Mouse (Mus musculus) kidney, adult 2 months (tissue): Measurements from ENCODE around the gene Oprl1. TPM values are rescaled to one million over a fixed set of nuclear protein-coding genes. Genes with fewer than 3 reads are reported as not detected.
A peak's percentile ranks its signal among the peaks of the same experiment; 100 is the strongest.

Experiments used
- DNase-seq: peaks from one replicate; pipeline ENCODE4 v3.0.0; 2021
- H3K27ac ChIP-seq: fragments of 200-500 bp; 2 replicates; pipeline ENCODE4 v1.5.1; 2012; ENCODE audit warnings: low read depth, low read length, control low read depth, inconsistent platforms; ENCODE audit not compliant: insufficient read depth
- H3K27me3 ChIP-seq: fragments of 200-500 bp; replicated peaks from 2 replicates; pipeline ENCODE4 v1.6.1; 2012; ENCODE audit warnings: mild to moderate bottlenecking, moderate library complexity, low read length, inconsistent platforms; ENCODE audit not compliant: control insufficient read depth, insufficient read depth
- H3K36me3 ChIP-seq: fragments of 200-500 bp; 2 replicates; pipeline ENCODE4 v1.6.1; 2012; ENCODE audit warnings: mild to moderate bottlenecking, moderate library complexity, low read length, inconsistent platforms; ENCODE audit not compliant: control insufficient read depth, insufficient read depth
- H3K4me1 ChIP-seq: fragments of 200-500 bp; 2 replicates; pipeline ENCODE4 v1.6.1; 2011; ENCODE audit warnings: low read length; ENCODE audit not compliant: control insufficient read depth, insufficient read depth
- H3K4me3 ChIP-seq: fragments of 200-500 bp; 2 replicates; pipeline ENCODE4 v1.5.1; 2011; ENCODE audit warnings: mild to moderate bottlenecking, low read depth, low read length, control low read depth; ENCODE audit not compliant: insufficient read depth
- CTCF ChIP-seq: fragments of 200-500 bp; conservative IDR thresholded peaks from 2 replicates; pipeline ENCODE4 v1.5.1; 2011; ENCODE audit warnings: low read depth, mild to moderate bottlenecking, control low read depth, low read length, moderate library complexity, mixed read lengths; ENCODE audit not compliant: insufficient read depth, insufficient read length
- POLR2A ChIP-seq: fragments of 200-500 bp; IDR thresholded peaks from one replicate; pipeline ENCODE4 v1.6.1; 2011; ENCODE audit warnings: low read depth, low read length, control low read depth
- WGBS: fragments of 180-500 bp; shearing (Covaris S2); methylation state at CpG from one replicate; pipeline ENCODE4 v1.1.7; 2018; 5-methylcytosine and 5-hydroxymethylcytosine counted together
- polyA plus RNA-seq: library from polyadenylated mRNA; depleted of rRNA; stranded (reverse); fragments of >200 nt; gene quantifications from 2 replicates; pipeline ENCODE4 v1.2.3, GENCODE M21; 2012

The Oprl1 gene
- polyA plus RNA-seq, 1 experiment: 0.27 TPM

DNA sequence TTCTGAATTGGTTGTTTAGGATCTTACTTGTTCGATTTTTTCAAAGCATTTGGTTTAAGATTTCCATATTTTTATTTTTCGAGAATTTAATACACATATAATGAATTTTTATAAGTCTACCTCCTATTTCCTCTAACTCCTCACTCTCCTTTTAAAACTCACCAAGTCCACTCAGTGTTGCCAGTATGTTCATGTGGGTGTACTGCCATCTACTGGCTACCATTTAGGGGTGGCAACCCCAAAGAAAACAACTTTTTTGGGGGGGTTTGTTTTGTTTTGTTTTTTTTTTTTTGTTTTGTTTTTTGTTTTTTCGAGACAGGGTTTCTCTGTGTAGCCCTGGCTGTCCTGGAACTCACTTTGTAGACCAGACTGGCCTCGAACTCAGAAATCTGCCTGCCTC lies 8.1 kb upstream of the Oprl1 start:
- peak; percentile 20 for DNase-seq
- H3K4me3 ChIP-seq: no peak overlapping the region
- H3K27me3 ChIP-seq: no peaks in the 10 kb centered on the region
- H3K27ac ChIP-seq: no peak overlapping the region
- TF ChIP-seq CTCF (no peak), POLR2A (no peak)
- 41% methylated on average over 4 of the region's 4 CpGs for WGBS
- H3K36me3 ChIP-seq: no peaks in the 10 kb centered on the region
- no peaks in the 10 kb centered on the region for H3K4me1 ChIP-seq

DNA sequence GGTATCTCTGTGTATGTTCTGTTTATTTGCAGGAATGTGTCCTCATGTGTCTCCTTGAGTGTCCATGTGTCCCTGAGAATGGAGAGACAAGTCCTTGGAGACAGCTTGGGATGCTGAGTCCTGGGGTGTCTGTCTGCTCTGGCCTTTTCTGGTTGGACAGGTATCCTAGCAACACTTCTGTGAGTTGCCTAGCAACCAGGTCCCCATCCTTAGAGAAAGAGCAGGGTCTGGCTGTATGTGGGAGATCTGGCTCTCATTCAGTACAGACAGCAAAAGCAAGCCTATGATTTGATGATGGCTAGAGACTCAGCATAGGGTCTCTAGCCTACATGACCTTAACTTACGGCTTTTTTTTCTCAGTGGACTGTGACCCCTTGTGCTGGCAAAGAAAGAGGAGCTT lies 1.1 kb upstream of the Oprl1 start:
- Histone ChIP-seq H3K27me3 (no peaks in the 10 kb centered on the region), H3K27ac (no peak overlapping the region), H3K36me3 (no peaks in the 10 kb centered on the region), H3K4me3 (no peak overlapping the region), H3K4me1 (no peaks in the 10 kb centered on the region)
- DNase-seq: no peak
- TF ChIP-seq CTCF: no peak
- TF ChIP-seq POLR2A: no peak
- WGBS: 86% methylated on average over 1 of the region's 1 CpGs

DNA sequence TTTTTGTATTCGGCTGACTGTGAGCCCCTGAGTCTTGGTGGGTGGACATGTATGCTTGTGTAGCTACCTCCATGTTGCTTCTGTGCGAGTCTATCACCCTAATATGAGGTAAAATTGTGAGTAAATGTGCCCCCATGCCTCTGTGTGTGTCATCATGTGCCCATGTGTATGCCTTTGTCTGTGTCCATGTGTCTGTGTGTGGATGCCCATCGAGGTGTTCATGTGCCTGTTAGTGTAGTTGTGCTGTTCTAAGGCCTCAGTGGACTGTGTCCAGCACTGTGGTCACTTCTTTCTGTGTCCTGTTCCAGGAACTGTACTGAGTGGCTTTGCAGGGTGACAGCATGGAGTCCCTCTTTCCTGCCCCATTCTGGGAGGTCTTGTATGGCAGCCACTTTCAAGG lies 566 bp downstream of the Oprl1 start:
- no peak overlapping the region for H3K4me3 ChIP-seq
- WGBS: 77% methylated on average over 3 of the region's 3 CpGs
- no peaks in the 10 kb centered on the region for H3K4me1 ChIP-seq
- no peak for DNase-seq
- H3K36me3 ChIP-seq: no peaks in the 10 kb centered on the region
- TF ChIP-seq POLR2A (no peak), CTCF (no peak)
- no peaks in the 10 kb centered on the region for H3K27me3 ChIP-seq
- no peak overlapping the region for H3K27ac ChIP-seq

DNA sequence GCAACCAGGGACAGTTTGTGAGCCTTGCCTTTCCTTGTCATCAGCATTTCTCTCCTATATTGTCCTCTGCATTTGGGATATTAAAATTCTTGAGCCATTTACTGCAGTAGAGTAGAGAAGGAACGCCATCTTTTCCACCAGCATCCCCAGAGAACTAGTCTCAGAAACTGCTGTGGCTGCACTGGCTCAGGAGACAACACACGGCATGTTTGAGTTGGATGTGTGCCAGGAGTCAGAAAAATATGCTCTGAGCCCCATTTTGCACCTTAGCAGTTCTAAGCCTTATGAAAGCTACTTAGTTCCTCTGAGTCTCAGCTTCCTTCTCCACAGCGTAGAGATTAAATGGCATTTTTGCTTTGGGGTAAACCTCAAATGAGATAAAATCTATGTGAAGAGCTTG lies 2.2 kb downstream of the Oprl1 start:
- WGBS: 43% methylated on average over 3 of the region's 3 CpGs
- TF ChIP-seq CTCF: no peak
- no peak for TF ChIP-seq POLR2A
- Histone ChIP-seq H3K36me3 (no peaks in the 10 kb centered on the region), H3K27ac (no peak overlapping the region), H3K27me3 (no peaks in the 10 kb centered on the region), H3K4me1 (no peaks in the 10 kb centered on the region), H3K4me3 (no peak overlapping the region)
- no peak for DNase-seq

DNA sequence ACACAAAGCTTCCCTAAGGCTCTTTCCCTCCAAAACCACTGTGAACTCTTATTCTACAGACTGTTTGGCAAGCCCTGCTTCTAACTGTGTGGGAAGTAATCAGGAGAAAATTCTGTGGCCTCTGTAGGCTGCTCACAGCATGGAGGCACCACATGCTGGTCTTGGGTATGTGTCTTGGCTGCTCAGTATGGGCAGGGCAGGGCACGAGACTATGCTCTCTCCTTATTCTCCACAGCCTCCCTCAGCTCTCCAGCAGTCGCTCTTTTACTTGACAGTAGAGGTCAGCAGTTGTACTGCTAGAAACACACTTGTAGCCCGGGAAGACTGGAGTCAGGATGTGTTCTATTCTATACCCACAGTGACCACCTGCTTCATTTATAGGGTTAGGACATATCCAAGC lies 5.2 kb downstream of the Oprl1 start:
- 23% methylated on average over 3 of the region's 3 CpGs for WGBS
- TF ChIP-seq POLR2A: no peak
- Histone ChIP-seq H3K36me3 (no peaks in the 10 kb centered on the region), H3K4me1 (no peaks in the 10 kb centered on the region), H3K4me3 (no peak overlapping the region), H3K27me3 (no peaks in the 10 kb centered on the region), H3K27ac (no peak overlapping the region)
- no peak for DNase-seq

DNA sequence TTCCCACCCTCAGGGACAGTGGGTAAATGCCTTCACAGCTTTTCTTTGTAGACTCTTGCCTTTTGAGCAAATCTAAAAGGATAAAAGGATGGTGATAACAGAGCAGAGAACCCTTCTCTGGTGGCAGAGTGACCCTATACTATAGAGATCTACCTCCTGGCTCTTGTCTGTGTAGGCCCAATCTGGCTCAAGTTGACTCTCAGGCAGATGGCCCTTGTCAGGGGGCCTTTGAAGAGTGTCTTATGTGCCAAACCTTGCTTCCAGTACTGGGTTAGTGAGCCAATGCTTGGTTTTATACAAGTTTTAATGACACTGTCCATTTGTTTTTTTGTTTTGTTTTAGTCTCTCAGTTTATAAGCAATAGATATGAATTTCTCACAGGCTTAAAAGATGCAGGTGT lies 6.4 kb downstream of the Oprl1 start:
- Histone ChIP-seq H3K27me3 (no peaks in the 10 kb centered on the region), H3K4me1 (no peaks in the 10 kb centered on the region), H3K36me3 (no peaks in the 10 kb centered on the region), H3K27ac (no peak overlapping the region), H3K4me3 (no peak overlapping the region)
- TF ChIP-seq CTCF: no peak
- TF ChIP-seq POLR2A: no peak
- no peak for DNase-seq

DNA sequence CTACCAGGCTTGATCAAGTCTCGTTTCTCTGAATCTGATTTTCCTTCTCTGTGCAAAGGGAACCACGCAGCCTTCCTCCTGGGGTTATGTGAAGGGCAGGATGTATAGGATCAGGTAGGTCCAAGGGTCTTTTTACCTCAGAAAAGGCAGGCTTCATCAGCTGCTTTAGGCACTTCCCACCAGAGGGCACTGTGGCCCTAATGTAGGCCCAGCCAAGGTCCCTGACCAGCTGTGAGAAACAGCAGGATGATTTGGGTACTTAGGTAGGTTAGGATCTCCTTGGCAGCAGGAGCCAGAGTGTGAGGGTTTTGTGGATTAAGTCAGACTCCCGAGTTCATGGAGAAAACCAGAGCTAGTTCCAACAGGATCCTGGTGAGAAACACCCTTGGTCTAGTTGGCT lies 7.4 kb downstream of the Oprl1 start:
- 5% methylated on average over 3 of the region's 3 CpGs for WGBS
- Histone ChIP-seq H3K36me3 (no peaks in the 10 kb centered on the region), H3K27ac (no peak overlapping the region), H3K27me3 (no peaks in the 10 kb centered on the region), H3K4me1 (no peaks in the 10 kb centered on the region), H3K4me3 (no peak overlapping the region)
- peak; percentile 24 for DNase-seq
- TF ChIP-seq POLR2A: no peak
- peak; percentile 75 for TF ChIP-seq CTCF

DNA sequence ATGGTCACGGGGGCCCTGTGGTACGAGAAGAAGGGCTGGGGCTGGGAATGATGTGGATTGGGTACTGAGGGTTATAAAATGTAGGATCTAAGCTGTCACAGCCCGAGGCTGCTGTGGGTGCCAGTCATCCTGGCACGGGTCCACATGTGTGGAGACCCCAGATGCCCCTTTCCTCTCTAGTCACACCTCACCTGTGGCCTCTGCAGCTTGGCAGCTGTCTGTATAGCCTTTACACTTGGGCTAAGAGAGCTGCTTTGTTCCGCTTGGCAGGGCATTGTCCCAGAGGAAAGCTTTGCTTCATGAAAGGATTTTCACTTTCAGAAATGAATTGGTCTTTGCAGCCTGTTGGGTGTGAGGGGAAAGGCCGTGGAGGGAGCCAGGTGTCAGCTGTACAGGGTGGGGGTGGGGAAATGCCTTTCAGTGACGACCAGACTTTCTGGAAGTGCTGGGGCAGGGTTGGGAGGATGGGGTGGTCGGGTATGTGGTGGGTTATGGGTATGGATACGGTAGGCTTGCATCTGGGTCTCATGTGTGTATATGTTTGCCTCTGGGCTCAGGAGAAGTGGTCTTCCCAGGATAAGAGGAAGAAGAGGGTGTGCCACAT lies 12.9 kb downstream of the Oprl1 start:
- 50% methylated on average over 9 of the region's 9 CpGs for WGBS
- no peaks in the 10 kb centered on the region for H3K36me3 ChIP-seq
- no peak overlapping the region for H3K4me3 ChIP-seq
- no peak for TF ChIP-seq POLR2A
- no peak for TF ChIP-seq CTCF
- H3K4me1 ChIP-seq: no peaks in the 10 kb centered on the region
- H3K27me3 ChIP-seq: no peaks in the 10 kb centered on the region
- no peak overlapping the region for H3K27ac ChIP-seq
- DNase-seq: no peak
